Mouse (Mus musculus) brain, embryonic 14.5 days (tissue): Measurements from ENCODE around the gene Stxbp4.

ENCODE experiments used
- CTCF ChIP-seq: fragments of 200-500 bp; IDR thresholded peaks from 2 replicates; pipeline ENCODE4 v1.5.1; 2012; ENCODE audit warnings: inconsistent platforms, mild to moderate bottlenecking, moderate library complexity, borderline replicate concordance; ENCODE audit not compliant: insufficient read depth, insufficient read length; ENCODE audit errors: extremely low read depth
- POLR2A ChIP-seq: fragments of 200-500 bp; IDR thresholded peaks from 2 replicates; pipeline ENCODE4 v1.6.1; 2012; ENCODE audit warnings: mild to moderate bottlenecking, inconsistent platforms, borderline replicate concordance; ENCODE audit not compliant: poor library complexity, insufficient read depth, insufficient read length, severe bottlenecking; ENCODE audit errors: extremely low read depth

- TF ChIP-seq CTCF (no peak), POLR2A (no peak)
Observed at GRCm38 (mm10) chr11:90521040-90521439, 116.8 kb downstream of the Stxbp4 start.
